Mouse (Mus musculus): Measurements from ENCODE around the gene Klf3.
"Not testable (repeated sequence)": the region's sequence is repeated elsewhere in the genome, so short reads cannot be mapped to it uniquely, and the experiment has no call there.

Gene Klf3

DNA sequence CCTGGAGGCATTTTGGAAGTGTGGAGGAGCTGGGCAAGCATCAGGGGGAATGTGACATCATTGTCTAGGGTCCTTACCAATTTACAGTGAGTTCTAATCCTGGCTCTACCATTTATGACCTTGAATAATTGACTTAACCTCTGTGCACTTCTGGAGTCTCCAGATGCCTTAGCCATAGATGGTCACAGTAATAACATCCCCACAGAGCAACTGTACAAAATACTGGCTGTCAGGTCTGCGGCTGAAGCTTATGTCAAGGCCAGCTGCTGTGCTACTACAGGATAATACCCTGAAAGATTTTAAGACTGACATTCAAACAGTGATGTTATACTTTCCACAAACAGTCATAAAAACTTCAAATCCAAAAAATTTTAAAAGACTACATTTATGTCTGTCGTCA, 75.3 kb downstream of the Klf3 start:
- DNase-seq (ENCODE audit: low spot score), result no peak

DNA sequence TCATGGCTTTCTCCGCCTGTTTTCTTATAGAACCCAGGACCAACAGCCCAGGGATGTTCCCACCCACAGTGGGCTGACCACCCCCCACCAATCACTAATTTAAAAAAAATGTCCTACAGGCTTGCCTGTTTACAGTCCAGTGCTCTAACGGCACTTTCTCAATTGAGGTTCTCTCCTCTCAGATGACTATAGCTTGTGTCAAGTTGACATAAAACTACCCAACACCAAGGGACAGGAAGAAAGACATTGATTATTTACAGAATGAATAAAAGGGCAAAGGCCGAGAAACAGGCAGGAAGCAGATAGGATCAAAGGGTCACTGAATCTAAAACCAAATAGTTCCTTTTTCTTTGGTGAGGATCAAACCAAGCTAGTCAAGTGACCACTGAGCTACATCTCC, 76.1 kb downstream of the Klf3 start:
- DNase-seq (ENCODE audit: low spot score), result no peak

DNA sequence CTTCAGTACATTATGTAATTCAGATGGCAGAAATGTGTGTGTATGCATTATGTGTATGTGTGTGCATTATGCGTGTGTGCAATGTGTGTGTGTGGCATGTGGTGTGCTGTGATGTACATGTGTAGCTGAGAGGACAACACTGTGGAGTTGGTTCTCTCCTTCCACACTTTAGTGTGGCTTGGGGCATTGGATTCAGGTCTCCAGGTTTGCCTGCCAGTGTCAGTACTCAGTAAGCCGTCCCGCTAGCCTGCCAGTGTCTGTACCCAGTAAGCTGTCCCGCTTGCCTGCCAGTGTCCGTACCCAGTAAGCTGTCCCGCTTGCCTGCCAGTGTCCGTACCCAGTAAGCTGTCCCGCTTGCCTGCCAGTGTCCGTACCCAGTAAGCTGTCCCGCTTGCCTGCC, 78.4 kb downstream of the Klf3 start:
- DNase-seq (ENCODE audit: low spot score), result not testable (repeated sequence)

DNA sequence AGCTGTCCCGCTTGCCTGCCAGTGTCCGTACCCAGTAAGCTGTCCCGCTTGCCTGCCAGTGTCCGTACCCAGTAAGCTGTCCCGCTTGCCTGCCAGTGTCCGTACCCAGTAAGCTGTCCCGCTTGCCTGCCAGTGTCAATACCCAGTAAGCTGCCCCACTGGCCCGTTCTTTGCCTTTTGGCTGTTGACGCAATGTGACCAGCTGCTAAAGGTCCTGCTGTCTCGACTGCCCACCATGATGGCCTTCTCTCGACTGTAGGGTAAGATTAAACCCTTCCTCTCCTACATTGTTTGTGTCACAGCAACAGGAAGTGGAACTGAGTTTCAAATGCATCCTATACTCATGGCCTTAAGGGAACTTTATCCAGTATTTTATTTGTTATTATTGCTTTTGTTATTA, 78.8 kb downstream of the Klf3 start:
- DNase-seq (ENCODE audit: low spot score), result not testable (repeated sequence)

All from testis, postnatal 10 days (tissue).